Mouse (Mus musculus): ENCODE data around the gene Hax1.

DNA sequence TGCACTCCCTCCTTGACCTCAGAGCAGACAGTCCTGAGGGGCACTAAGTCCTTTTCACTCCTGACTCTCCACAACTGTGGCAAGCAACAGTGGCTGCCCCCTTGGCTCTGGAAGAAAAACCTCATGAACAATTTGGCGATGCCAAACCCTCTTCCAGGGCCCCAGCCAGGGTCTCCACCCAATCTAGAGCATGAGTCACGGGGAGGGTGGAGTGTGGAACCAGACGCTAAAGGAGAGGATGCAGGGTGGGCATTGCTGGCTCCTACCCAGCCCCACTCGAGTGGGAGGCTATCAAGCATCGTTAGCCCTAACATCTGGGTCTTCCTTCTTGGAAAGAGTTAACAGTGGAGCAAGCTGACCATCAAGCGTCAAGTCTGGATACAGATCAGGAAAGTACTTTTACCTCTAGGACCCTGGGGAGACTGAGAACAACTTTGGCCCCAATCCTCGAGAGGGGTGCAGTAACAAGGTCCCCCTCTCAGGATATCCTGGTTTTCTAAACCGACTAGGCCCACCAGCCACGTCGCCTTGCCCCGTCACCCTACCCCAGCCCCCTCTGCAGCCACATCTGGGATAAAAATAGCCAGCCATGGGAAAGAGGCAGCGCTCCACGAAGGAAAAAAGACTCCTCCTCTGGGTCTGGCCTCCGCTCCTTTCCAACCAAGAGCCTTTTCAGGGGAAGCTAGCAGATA is 36.4 kb downstream of the Hax1 start:
- TF ChIP-seq CTCF (conservative IDR thresholded peaks at IDR 0.05; ENCODE audit: insufficient read depth, insufficient read length, low read depth, low read length), result no peak
- TF ChIP-seq POLR2A (IDR thresholded peaks at IDR 0.05; ENCODE audit: low read depth, low read length), result no peak

Data from kidney, adult 2 months (tissue).